Mouse (Mus musculus) gastrocnemius, adult 18-20 months (tissue): ENCODE measurements around the gene Vmn1r64. TPM values are rescaled to one million over a fixed set of nuclear protein-coding genes. Genes with fewer than 3 reads are reported as not detected.
"Not testable (repeated sequence)": the region's sequence is repeated elsewhere in the genome, so short reads cannot be mapped to it uniquely, and the experiment has no call there.

Source experiments
- DNase-seq: peaks from one replicate; pipeline ENCODE4 v3.0.0; 2021; ENCODE audit warnings: low spot score
- long read RNA-seq, 2 experiments: library from polyadenylated mRNA; stranded (forward); transcript quantifications; one replicate each; pipeline ENCODE4 v2.0.0; 2021
- total RNA-seq, 2 experiments: library from RNA; stranded (reverse); gene quantifications; 2 replicates each; pipeline ENCODE4 v1.2.3; 2021

The Vmn1r64 gene
- total RNA-seq = not detected
- long read RNA-seq, experiment 1 = 0 reads
- long read RNA-seq, experiment 2 = 0 reads

- DNase-seq = no peak
Measured at GRCm38 (mm10) chr7:5884442-5884841, at the start of gene Vmn1r64. Gene Vmn1r64 (minus strand): TSS chr7:5884542.

GRCm38 (mm10) chr7:5899238-5899637 is 14.9 kb upstream of the Vmn1r64 start:
- no peak for DNase-seq

DNA sequence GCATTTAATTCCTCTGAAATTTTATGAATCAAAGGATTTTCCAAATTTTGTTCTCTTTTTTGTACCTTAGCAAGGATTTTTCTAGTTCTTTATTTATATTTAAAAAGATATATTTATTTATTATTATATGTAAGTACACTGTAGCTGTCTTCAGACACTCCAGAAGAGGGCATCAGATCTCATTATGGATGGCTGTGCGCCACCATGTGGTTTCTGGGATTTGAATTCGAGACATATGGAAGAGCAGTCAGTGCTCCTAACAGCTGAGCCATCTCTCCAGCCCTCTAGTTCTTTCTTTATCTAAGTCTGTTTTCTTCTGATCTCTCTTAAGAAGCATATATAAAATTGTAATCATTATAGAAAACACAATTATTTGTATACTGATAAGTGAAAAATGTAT is 12.9 kb upstream of the Vmn1r64 start:
- not testable (repeated sequence) for DNase-seq

Other genes with a start within 250 kb of the Vmn1r64 start
- gene Vmn1r62, start 210.9 kb downstream of the Vmn1r64 start, total RNA-seq = not detected
- not detected for gene Vmn1r63, start 79.1 kb downstream of the Vmn1r64 start, total RNA-seq
- not detected for gene Vmn1r65, start 126.5 kb upstream of the Vmn1r64 start, total RNA-seq
- not detected for gene Nlrp4c, start 160.6 kb upstream of the Vmn1r64 start, total RNA-seq